Mouse (Mus musculus): Measurements from ENCODE around the gene Pan2. TPM values are rescaled to one million over a fixed set of nuclear protein-coding genes. Genes with fewer than 3 reads are reported as not detected.

Gene Pan2
- total RNA-seq, 2 experiments from 2014 or later, result 5.1 to 5.4 TPM

DNA sequence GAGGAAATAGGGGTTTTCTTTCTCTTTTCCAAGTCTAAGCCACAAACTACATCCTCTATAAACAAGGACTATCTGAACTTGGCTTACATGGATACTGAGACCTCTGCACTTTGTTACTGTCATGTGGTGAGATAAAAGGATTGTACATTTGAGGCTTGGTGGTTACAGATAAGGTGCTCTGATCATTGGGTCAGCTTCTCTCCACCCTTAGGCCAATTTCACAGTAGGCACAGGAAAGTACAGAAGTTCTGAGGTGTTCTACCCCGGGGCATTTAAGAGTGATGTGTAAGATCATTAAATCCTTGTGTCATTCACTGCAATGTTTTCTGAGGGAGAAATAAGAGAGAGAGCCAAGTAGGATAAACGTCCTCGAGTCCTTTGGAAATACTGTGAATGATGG lies 33.5 kb downstream of the Pan2 start:
- DNase-seq, result no peak

DNA sequence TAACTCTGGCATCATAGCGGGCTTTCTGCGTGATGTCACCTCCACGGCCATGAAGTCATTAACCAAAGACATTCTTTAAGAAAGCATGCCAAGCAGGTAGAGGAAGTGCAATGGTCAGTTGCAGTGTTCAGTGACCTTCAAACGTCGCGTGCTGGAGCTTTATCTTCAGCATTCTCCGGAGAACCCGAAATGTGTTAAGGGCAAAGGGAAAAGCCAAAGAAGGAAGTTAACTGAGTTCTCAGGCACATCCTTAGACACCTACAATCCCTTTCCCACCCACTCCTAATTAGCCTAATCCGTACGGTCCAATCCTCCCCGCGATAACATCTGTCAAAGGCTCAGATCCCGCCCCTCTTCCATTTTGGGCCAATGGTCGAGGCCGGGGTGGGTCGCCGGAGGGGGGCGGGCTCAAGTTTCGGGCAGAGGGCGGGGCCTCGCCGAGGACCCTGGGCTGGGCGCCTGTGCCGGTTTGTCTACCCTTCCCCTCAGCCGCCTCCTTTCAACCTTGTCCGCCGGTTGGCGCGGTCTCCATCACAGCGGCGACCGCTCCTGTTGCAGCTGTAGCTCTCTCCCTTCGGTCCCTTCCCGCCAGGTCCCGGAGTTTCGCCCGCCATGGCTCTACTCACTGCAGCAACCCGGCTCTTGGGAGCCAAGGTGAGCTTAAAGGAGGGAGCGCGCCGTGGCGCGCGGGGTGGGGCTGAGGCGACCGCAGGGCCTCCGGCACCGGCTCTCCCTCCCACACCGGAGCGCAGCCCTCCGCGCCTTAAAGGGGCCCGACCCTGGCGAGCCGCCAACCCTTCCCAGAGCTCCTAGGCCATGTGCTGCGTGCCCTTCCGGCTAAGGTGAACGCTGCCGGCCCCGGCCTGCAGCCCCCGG lies 34.4 kb downstream of the Pan2 start, which contains the start of gene Cs:
Gene Cs, plus strand, starts transcription at position 429 of the 876 bp plus-strand sequence.
- DNase-seq, result peak; percentile 98

DNA sequence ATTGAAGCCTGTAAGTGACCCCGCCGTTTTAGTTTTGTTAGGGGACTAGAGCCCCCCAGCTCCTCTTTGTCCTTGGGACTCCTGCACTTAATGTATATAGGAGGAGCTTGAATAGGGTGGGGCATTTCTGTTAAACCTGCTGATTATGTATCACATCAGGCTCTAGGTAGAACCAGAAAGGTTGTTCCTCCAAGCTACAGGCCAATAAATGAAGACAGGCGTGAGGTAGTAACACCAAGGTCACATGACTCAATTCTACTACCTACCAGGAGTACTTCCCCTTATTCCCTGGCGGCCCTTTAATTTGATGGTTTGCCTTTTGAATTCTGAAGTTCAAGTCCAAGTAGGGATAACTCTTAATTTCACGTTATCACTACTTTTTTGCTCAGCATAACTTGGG lies 35.3 kb downstream of the Pan2 start:
- no peak for DNase-seq

DNA sequence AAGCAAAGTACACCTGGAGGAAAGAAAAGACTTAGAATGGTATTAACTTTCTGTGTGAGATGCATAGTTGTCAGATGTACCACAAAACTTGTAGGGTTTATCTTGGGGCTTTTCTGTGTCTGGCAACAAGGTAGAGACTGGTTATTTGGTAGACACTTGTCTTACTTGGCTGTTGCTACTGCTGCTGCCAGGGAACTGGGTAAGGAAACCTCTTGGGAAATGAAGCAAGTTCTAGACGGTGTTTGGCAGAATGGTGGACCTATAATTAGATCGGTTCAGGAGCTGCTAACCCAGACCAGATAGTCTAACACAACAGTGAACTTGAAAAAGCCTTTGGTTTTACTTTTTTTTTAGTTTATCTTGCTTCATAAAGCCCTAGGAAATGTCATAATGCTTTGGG lies 35.8 kb downstream of the Pan2 start:
- peak; percentile 42 for DNase-seq

DNA sequence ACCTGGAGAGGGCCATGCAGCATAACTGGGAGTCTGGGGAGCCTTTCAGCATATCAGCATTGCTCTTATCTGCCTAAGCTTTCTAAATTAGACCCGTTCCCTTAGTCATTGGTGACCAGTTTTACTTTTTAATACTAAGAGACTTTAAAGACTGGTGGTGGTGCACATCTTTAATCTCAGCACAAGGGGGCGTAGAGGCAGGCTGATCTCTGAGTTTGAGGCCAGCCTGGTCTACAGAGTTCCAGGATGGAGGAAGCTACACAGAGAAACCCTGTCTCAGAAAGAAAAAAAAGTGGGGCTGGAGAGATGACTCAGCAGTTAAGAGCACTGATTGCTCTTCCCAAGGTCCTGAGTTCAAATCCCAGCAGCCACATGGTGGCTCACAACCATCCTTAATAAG lies 37.1 kb downstream of the Pan2 start:
- no peak for DNase-seq

DNA sequence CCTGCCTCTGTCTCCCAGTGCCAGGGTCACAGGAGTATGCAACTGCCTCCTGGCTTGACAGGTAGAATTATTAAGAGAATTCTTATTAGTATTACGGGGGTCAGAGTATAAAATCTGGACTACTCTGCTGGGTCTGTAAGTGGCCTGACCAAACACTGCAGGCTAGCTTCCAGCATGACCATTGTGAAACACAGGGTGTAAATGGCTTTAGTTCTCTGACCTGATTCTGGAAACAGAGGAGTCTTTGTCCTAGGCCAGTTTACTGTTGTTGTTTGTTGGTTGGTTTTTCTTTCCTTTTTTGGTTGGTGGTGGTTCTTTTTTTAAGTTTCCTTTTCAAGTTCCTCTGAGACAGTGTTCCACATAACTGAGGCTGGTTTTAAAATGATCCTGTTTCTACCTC lies 40.3 kb downstream of the Pan2 start:
- no peak for DNase-seq

DNA sequence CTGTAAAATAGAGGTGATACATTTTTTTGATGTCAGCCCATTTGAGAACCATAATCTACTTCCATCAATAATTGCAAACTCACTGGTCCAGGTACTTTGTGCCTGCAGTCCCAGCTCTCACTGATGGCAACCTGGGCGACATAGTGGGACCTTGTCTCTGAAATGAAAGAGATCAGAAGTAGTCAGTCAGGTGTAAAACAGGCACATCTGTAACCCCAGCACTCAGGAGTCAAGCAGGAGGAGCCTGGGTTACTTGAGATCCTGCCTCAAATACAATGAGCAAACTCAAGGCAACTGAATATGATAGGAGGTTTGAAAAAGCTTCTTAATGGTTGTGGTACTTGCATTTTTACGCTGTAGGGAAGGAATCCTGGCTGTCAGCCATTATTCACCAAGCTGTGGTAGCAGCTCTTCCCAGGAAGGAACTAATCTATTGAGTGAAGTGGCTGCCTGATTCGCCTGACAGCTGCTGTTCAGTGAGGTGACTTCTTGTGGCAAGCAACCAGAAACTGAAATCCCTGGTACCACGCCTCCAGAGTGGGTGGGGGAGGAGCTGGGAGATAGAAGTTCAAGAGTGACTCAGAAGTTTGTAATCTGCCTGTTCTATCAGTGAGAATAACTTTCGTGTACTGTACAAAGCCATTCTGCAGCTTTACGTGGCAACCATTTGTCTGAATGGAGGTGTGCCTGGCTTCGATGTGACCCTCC lies 41.6 kb downstream of the Pan2 start:
- peak; percentile 78 for DNase-seq

DNA sequence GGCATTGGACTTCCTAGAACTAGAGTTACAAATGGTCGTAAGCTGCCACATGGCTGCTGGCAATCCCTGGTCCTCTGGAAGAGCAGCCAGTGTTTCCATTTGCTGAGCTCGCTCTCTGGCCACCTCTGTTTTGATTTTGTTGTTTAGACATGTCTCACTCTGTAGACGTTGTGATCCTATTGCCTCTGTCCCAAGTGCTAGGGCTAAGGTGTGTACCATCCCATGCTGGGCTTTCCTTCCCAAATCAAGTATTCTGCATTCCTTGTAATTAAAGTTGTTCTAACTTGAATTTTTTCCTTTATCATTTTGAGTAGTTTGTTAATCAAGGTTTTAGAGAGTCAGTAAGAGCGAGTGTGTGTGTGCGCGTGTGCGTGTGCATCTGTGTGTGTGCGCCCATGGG lies 44.4 kb downstream of the Pan2 start:
- no peak for DNase-seq

DNA sequence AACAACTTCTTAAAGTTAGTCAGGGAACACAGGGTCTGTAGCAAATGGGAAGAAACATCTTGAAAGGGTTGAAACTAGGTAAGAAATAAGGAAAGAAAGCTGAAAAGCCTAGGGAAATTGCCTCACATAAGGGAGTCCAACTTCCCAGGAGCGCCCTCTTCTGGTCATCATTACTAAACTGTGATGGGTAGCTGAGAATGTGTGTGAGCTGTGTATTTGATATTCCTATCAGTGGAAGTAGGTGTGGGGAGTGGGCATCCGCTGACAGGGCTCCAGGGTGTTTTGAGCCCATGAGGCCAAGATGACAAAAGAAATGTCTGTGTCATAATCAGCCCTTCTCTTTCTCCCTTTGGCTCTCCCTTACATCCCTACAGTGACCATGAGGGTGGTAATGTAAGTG lies 55.7 kb downstream of the Pan2 start:
- DNase-seq, result no peak

DNA sequence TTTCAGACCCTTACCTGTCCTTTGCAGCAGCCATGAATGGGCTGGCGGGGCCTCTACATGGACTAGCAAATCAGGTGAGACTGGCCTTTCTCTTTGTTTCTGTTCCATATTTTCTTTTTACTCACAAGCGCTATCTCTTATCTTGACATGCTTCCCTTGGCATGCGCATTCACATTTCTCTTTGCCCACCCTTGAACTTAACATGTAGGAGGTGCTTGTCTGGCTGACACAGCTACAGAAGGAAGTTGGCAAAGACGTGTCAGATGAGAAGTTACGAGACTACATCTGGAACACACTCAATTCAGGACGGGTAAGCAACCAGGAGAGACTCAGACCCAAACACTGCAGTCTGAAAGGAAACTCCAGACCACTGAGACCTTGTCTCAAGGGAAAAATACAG lies 56.1 kb downstream of the Pan2 start:
- DNase-seq, result no peak

DNA sequence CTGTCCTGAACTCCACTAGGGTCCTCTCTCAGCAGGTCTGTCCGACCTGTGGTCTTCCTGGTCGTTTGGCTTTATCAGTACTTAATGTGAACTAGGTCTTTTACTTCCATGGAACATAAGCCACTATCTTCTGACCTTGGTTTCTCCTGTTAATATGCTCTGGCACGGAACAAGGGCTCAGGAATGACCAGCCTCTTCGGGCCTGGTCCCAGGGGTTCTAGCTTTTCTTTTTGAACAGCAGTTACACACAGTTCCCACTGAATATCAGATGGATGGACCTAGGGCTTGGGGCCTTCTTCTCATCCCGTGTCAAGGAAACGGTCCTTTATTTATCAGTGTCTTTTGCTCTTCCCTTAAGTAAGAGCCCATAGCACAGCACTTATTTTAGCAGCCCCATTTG lies 58.7 kb downstream of the Pan2 start:
- DNase-seq, result no peak

DNA sequence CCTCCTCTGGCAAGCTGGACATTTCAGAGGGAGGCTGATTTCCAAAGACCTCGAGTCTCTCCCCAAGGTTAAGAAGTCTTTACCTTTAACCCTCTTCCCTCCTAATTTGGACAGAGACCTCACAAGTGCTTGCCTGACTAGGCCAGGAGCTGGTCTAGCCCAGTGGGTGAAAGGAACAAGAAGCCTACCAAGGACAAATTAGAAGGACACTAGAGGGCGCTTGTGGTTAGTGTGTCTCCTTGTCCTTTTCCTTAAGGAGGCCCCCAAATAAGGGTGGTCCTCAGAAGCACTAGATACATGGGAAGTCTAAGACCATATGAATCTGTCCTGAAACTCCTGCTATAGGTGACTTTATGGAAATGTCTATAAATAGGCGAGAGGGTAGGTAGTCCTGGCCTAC lies 59.4 kb downstream of the Pan2 start:
- DNase-seq, result no peak

DNA sequence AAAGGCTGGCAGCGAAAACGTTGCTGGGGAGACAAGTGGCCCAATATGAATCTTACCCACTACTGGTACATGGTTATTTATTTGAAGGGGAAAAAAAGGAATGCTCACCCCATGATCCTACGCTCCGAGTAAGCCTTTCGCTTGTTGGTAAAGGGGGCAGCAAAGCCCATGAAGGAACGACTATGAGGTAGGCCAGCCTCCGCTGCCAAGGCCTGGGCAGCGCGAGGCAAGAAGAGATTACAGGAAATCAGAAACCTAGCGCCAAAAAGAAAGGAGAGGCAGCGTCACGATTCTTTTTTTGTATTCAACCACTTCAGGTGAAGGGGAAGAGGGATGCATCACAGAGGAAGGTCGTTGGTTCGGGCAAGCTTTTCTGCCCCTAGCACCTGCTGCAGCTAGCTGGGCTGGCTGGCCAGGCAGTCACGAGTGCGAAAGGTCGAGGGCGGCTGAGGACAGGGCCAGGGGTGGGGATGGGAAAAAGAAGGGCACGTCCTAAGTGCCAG lies 64.8 kb downstream of the Pan2 start:
- peak; percentile 85 for DNase-seq

DNA sequence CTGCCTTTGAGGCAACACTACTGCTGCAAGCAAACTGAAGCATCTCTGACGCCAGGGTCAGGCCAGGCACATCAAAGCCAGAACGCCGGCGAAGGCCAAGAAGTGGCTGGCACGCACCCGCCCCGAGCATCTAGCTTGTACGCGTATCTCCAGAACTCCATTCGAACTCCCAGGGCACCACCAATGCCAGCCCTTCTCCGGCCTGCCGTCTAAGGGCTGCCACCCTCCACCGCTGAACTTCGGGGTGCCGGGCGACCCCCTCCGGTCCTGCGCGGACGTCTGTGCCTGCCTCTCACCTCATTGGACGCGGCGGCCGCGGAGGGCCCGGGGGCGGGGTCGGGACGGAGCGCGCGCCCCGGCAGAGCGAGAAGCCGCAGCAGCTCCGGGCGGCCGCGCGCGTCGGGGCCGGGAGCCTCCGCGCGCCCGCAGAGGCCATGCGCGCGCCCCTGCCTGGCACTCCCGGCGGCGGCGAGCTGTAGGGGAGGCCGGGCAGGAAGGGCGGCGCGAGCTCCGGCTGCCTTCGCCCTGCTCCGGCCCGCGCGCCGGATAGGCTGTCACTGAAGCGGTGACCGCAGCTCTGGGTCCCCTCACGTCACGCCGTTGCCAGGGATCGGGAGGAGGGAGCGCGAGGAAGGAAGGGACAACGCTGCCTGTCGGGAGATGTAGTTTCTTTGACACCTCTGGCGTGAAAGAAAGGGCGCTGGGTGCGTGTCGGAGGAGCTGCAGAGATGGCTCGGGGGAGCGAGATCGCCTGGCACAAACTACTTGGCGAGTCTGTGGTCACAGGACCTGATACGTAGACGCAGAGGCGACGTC lies 65.5 kb downstream of the Pan2 start, which contains the start of gene Coq10a:
Gene Coq10a, minus strand, starts transcription at position 596 of the 816 bp plus-strand sequence.
- peak; percentile 95 for DNase-seq

DNA sequence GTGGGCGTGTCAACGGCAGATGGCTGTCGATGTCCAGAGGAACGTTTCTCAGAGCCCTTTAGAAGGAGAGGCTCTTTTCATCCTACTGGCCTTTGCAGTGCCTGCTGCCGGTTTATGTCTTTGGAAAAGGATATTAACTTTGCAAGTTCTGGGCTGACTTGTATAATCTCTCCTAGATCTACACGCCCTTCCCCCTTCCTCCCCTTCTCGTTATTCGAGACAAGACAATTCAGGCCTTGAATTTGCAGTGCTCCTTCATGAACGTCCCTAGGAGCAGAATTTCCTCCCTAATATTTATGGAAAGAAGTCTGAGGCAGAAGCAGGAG lies 66.0 kb downstream of the Pan2 start:
- no peak for DNase-seq

DNA sequence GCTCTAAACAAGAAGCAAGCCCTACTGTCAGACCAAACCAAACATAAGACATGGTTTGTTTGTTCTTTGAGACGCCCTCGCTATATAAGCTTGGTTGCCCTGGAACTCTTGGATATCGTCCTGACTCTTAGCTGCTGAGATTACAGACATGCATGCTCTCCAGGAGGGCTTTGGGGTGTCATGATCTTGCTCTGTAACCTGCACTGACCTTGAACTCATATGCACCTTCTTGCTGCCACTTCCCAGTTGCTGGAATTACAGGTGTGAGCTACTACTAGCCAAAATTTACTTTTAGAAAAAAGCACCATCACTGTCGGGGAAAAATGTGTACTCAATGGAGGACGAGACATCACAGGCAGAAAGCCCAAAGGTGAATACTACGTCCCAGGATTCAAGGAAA lies 66.5 kb downstream of the Pan2 start:
- DNase-seq, result no peak

DNA sequence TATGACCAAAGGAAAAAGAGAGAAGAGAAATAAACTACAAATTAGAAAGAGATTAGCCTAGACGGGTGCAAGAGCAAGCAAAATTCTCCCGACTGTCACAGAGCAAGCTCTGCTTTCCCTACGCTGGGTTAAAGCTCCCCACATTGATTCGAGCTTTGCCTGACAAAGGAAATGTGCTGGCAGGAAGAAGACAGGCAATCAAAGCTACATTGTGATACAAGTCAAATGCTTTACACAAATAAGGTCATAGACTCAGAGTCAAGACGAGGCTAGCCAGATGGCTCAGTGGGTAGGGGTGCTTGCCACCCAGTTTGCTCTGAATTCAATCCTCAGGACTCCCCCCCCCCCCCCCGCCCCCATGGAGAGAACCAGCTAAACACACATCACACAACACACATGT lies 66.9 kb downstream of the Pan2 start:
- DNase-seq, result no peak

DNA sequence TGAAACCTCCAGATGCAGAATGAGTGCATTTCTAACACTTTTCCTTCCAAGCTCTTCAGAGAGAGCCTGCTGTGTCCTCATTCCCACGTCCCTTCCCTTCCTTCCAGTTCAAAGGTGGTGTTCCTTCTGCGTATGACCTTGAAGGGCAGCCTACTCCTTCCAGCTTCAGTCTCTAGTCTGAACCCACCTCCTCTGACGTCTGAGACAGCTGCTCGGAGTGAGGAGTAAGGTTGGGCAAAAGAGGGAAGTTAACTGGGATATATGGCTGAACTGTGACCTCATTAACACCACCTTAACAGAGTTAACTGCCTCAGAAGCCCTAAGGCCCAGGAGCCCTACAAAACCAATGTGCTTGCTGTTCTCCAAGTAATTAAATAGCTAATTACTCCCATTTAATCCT lies 67.5 kb downstream of the Pan2 start:
- DNase-seq, result no peak

Data from gastrocnemius, postnatal 25 days (tissue).